Mouse (Mus musculus): ENCODE measurements around the gene Mthfsd.

DNA sequence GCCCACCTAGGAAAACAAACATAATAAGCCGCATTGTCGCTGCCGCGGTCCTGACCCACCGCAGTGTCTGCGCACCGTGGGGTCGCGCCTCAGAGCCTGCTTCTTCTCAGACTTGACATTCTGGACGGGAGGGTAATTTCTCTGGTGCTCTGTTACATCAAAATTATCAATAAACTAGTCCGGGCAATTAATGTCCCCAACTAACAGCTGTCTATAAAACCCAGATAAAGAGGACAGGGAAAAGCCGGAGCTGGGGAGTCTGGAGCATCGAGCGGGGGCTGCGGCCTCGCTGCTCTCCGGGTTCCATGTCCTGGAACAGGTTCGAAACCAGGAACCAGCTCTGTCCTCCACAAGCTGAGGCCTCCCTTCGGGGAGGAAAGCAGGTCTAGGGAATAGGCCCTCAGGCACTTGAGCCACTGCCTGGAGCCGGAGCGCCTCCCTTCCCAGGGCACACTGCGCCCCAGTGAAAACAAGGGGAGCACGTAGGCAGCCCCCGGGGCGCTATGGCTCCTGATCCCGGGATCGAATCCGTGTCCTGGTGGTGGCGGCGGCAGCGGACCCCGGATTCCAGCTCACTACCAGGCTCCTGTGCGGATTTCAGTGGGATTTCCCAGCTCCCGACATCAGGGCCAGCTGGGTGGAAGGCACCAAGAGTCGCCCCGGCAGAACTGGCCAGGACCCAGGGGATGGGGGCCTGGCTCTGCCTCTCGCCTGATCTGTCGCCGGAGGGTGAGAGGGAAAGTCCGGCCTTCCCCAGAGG, 19.1 kb downstream of the Mthfsd start:
- no peak for TF ChIP-seq ZC3H11A (IDR thresholded peaks at IDR 0.05; ENCODE audit: borderline replicate concordance, low read depth, low read length)
- TF ChIP-seq HCFC1 (IDR thresholded peaks at IDR 0.05; ENCODE audit: borderline replicate concordance, insufficient read depth, low read length), result no peak
